Mouse (Mus musculus): ENCODE measurements around the gene Timm22.

Gene Timm22

DNA sequence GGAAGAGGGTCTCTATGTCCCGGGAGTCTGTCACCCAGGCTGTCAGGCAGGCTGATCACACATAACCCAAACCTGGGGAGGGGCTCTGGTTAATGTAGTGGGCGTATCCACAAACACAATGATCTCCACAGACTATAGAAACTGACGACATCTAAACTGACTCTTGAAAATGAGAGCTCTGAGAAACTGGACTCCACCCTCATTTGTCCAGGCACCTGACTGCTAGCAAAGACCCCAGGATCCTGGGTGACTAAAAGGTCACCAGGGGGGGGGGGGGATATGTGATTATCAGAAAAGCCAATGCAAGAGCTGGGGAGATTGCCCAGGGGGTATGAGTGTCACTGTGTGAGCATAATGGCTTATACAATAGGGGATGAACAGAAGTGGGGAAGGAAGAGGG is 21.0 kb upstream of the Timm22 start:
- ATAC-seq (ENCODE audit: insufficient number of reproducible peaks, low FRiP score, low TSS enrichment): no peak

- ATAC-seq (ENCODE audit: insufficient number of reproducible peaks, low FRiP score, low TSS enrichment): no peak
Measured at GRCm38 (mm10) chr11:76387097-76387496, 19.7 kb upstream of the Timm22 start.

GRCm38 (mm10) chr11:76388711-76389110 is 18.0 kb upstream of the Timm22 start:
- ATAC-seq (ENCODE audit: insufficient number of reproducible peaks, low FRiP score, low TSS enrichment): no peak

DNA sequence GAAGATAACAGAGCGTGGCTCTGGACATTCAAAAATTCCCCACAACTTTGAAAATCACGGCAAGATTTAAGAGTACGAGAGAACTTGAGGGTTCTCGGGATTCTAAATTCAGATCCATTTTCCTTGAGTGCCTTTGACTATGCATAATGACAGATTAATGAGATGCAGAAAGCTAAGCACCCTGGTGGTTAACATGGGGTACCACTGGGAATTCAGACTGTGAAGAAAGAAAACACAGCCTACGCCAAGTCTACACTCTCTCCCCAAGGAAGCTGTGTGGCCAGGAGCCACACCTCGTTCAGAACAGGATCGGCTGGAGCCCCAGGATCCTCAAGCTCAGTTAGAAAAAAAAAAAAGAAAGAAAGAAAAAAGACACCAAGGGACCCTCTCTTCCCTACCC is 14.2 kb upstream of the Timm22 start:
- no peak for ATAC-seq (ENCODE audit: insufficient number of reproducible peaks, low FRiP score, low TSS enrichment)

GRCm38 (mm10) chr11:76392996-76393395 is 13.8 kb upstream of the Timm22 start:
- no peak for ATAC-seq (ENCODE audit: insufficient number of reproducible peaks, low FRiP score, low TSS enrichment)

GRCm38 (mm10) chr11:76397650-76398311 is 9.0 kb upstream of the Timm22 start:
- no peak for ATAC-seq (ENCODE audit: insufficient number of reproducible peaks, low FRiP score, low TSS enrichment)

DNA sequence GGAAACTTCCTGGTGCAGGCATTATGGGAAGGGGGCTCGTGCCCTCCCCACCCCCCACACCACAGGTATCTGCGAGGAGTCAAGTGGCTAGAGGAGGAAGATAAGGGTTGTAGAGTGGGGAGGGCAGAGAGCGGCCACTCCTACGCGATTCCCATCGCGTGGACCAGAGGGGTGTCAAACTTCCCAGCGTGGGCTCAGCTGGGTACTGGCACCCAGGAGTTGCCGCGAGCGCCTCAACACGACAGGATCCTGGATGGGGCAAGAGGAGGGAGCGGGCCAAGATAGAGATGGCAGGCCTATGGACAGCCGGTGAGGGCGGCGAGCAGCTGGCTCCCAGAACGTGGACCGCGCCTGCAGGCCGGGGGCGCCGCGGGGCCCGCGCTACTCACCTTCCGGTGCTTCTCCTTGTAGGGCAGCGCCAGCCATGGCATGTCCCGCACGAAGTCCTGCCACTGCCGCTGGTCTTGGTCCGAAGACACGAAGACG is 8.4 kb upstream of the Timm22 start:
- ATAC-seq (ENCODE audit: insufficient number of reproducible peaks, low FRiP score, low TSS enrichment): no peak

DNA sequence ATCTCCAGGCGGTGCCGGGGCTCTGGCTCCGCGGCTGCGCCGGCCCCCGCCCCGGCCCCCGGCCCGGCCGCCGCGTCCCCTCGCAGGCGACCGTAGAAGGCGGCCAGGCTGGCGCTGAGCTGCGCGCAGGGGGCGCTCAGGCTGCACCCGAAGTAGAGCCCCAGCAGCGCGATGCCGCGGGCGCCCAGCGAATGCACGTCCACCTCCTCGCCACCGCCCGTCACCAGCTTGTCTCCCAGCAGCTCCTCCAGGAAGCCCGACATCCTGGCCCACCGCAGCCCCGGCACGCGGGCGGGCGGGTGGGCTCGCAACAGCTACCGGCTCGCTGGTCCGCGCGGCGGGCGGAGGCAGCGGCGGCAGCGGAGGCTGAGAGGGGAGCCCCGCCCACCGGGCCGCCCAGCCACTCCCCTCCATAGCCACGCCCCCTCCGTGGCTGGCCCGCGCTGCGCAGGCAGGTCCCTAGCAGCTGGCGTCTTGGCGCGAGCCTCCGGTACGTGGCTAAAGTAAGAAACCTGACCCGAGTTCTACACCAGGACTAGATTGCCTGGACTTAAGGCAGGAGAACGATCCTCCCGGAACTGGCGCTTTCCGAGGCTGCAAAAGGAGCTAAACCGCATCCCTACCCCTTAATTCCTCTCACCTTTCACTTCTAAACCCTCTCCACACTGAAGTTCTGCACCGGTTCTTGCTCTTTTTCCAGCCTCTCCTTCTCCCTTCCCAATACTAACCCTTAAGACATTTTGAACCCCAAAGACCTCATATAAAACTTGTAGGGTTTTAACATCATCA is 7.8 kb upstream of the Timm22 start, which contains the start of gene Nxn:
Gene Nxn, minus strand, starts transcription at position 343 of the 789 bp plus-strand sequence.
- peak; percentile 61; the same call in 1 of the 2 replicates for ATAC-seq (ENCODE audit: insufficient number of reproducible peaks, low FRiP score, low TSS enrichment)

DNA sequence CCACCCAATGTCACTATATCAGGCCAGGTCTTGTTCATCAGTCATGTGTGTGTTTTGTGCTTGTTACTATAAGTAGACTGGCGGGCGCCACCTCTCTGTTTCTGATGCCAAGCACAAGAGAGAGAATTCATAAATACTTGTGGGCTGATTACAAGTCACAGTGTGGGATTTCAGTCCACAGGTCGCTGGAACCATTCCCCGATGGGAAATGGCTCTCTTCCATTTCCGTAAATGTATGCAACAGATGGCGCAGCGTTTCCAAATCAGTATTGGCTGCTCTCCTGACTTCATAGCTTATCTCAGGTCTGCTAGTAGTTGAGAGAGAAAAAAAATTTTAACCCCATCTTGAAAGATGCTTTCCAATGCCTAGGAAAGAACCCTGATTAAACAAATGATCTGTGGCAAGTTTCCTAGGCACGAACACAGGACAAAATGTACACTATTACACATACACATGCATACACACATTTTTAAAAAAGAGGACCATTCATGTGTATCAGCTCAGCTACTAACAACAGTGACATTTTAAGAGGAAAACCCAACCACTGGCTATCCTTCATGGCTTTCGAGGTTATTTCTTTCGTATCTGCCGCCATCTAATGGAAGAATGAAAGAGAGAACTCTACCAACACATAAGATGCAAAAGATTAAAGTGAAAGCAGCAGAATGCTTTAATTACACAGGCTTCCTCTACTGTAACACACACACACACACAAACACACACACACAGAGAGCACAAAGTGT is 7.0 kb upstream of the Timm22 start:
- ATAC-seq (ENCODE audit: insufficient number of reproducible peaks, low FRiP score, low TSS enrichment): peak; percentile 46; the same call in 1 of the 2 replicates

- no peak for ATAC-seq (ENCODE audit: insufficient number of reproducible peaks, low FRiP score, low TSS enrichment)
Measured at GRCm38 (mm10) chr11:76401398-76401797, 5.4 kb upstream of the Timm22 start.

- no peak for ATAC-seq (ENCODE audit: insufficient number of reproducible peaks, low FRiP score, low TSS enrichment)
Measured at GRCm38 (mm10) chr11:76405113-76405512, 1.6 kb upstream of the Timm22 start.

- no peak for ATAC-seq (ENCODE audit: insufficient number of reproducible peaks, low FRiP score, low TSS enrichment)
Measured at GRCm38 (mm10) chr11:76405626-76406264, 1.0 kb upstream of the Timm22 start.

GRCm38 (mm10) chr11:76410826-76411225 is 4.1 kb downstream of the Timm22 start:
- no peak for ATAC-seq (ENCODE audit: insufficient number of reproducible peaks, low FRiP score, low TSS enrichment)

DNA sequence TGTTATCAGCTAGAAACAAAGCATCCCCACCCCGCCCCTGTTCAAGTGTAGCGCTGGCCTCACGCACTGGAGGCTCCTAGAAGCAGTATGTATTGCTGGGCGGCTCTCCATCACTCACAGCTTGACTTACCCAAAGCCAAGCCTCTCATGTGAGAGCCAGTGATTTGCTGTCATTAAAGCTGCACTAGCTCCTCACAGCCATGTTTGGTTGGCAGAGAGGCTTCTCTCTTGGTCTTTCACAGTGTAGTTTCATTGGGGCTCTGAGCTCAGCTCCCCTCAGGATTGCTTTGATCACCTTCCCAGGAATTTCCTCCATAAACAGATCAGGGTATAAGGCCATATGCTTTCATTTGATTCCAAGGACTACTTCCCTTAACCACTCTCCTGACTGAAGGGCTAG is 6.5 kb downstream of the Timm22 start:
- no peak for ATAC-seq (ENCODE audit: insufficient number of reproducible peaks, low FRiP score, low TSS enrichment)

GRCm38 (mm10) chr11:76415001-76415400 is 8.2 kb downstream of the Timm22 start:
- no peak for ATAC-seq (ENCODE audit: insufficient number of reproducible peaks, low FRiP score, low TSS enrichment)

DNA sequence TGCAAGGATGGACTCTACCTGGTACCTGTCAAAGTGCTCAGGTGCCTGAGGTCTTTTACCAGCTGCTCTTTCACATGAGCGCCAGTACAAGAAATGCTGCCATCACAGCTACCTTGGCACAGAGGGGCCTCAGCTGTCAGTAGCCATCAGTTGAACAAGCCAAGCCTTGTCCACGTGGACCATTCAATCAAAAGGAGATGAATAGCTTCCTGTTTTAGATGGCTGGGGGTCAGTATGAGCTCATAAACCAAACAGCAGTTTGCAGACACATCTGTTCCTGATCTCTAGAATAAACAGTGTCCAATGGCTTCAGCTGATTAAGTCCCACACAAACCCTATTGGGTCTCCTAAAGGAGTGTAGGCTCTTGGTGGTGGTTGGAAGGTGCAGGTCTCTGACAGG is 9.2 kb downstream of the Timm22 start:
- no peak for ATAC-seq (ENCODE audit: insufficient number of reproducible peaks, low FRiP score, low TSS enrichment)

GRCm38 (mm10) chr11:76418423-76418822 is 11.7 kb downstream of the Timm22 start:
- no peak for ATAC-seq (ENCODE audit: insufficient number of reproducible peaks, low FRiP score, low TSS enrichment)

- ATAC-seq (ENCODE audit: insufficient number of reproducible peaks, low FRiP score, low TSS enrichment): no peak
Measured at GRCm38 (mm10) chr11:76419179-76419578, 12.4 kb downstream of the Timm22 start.

DNA sequence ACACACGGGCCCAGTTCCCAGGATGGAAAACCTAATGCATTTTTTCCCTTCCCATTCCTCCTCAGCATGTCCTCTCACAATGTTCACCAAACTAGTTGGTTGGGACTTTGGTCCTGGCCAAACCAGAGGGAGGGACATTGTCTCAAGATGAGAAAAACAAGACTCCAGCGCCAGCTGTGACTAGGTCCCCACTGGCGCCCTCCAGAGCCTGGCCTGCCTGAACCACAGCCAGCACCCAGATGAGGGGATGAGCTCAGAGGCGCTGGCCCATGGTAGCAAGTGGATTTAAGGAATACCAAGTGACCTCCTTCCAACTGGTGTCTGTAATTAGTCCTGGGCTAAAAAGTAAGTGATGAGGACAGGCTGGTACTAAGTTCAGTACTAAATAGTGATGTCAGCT is 14.1 kb downstream of the Timm22 start:
- ATAC-seq (ENCODE audit: insufficient number of reproducible peaks, low FRiP score, low TSS enrichment): no peak

DNA sequence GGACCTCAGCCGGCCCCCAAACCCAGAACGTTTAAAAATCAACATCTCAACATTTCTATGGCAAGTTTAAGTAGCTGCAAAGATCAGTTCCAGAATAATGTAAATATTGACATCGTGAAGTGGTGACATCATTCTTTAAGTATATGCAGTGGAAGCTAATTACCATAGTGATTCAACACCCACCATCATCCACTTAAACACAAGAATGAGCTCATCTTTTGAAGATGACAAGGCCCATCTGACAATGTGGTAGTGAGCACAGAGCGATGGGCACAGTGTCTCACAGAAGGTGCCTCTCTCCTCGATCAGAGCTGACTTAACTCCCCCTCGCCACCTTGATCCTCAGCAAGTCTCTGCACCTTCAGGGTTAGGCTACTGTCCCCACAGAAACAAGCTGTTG is 19.0 kb downstream of the Timm22 start:
- no peak for ATAC-seq (ENCODE audit: insufficient number of reproducible peaks, low FRiP score, low TSS enrichment)
